Mouse (Mus musculus) frontal cortex, postnatal 14 days (tissue): Measurements from ENCODE around the gene Ddx60.
"Not testable (repeated sequence)": the region's sequence is repeated elsewhere in the genome, so short reads cannot be mapped to it uniquely, and the experiment has no call there.

Source experiments
- DNase-seq, 2 experiments: peaks; one replicate each; pipeline ENCODE4 v3.0.0; 2022; ENCODE audit warnings: low spot score in 2 of 2

Ddx60 gene

GRCm38 (mm10) chr8:61927777-61928494, at the start of gene Ddx60:
Gene Ddx60 (plus strand): TSS chr8:61928087.
- DNase-seq = peak; percentile 14 to 55

DNA sequence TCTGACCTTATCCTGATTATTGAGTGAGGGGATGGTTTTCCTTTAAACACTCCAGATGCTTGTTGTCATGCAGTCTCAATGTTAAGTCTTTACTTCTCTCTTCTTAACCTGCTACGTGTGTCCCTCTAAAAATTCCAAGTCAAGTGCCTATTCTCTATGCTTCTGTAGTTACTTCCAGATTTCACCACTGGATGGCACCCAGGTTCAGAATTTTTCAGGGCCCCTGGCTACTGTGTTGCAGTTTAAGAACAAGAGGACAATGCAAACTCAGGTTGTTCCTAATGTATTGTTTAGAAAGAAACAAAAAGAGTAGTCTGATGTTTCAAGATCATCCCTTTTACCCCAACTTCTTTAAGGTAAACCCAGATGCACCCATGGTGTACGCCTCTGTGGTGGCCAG, 33.8 kb upstream of the Ddx60 start:
- DNase-seq = peak in 1 of 2 experiments; percentile 54

DNA sequence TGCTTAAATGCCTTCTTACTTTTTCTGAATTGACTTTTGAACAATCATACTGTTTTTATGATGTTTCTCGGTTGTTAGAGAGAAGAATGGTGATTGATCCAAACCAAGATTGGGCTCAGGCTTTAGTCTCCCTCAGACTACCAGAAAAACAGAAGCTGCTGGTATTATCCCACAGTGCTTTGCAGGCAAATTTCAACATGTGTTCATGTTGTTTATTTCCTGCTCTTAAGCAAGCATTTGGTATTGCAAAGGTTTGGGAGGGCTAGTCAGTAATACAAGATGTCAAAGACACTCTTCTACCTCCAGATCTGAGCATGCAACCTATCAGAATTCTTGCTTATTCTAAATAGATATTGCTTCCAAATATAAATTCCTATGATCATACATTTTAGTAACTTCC, 31.1 kb upstream of the Ddx60 start:
- no peak for DNase-seq

GRCm38 (mm10) chr8:61897402-61897801, 30.5 kb upstream of the Ddx60 start:
- DNase-seq = no peak

GRCm38 (mm10) chr8:61901028-61901717, 26.7 kb upstream of the Ddx60 start:
- no peak for DNase-seq

DNA sequence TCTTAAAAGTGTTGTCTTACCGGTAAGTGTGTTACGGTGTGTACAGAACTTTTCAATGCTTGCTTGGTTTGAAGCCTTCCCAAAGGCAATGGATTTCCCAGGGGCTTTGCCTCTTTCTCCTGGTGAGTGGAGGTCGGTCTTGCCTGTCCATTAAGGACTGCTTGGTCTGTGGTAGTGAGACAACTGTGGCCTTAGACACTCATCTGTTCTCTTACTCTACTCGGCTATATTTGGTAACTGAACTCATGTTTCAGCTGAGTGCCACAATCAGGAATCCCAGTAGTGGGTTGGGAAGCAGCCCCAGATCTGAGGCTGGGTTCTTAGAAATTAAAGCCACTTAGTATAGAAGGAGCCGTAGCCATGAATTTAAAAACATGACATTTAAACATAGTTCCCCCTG, 25.4 kb upstream of the Ddx60 start, which contains the start of gene Palld:
Gene Palld, minus strand, starts transcription at position 170 of the 400 bp plus-strand sequence.
- no peak for DNase-seq

GRCm38 (mm10) chr8:61908303-61909215, 19.3 kb upstream of the Ddx60 start:
- peak in 1 of 2 experiments; percentile 7 for DNase-seq

- no peak for DNase-seq
Observed at GRCm38 (mm10) chr8:61909313-61909712, 18.6 kb upstream of the Ddx60 start.

GRCm38 (mm10) chr8:61912817-61913216, 15.1 kb upstream of the Ddx60 start:
- DNase-seq = no peak

DNA sequence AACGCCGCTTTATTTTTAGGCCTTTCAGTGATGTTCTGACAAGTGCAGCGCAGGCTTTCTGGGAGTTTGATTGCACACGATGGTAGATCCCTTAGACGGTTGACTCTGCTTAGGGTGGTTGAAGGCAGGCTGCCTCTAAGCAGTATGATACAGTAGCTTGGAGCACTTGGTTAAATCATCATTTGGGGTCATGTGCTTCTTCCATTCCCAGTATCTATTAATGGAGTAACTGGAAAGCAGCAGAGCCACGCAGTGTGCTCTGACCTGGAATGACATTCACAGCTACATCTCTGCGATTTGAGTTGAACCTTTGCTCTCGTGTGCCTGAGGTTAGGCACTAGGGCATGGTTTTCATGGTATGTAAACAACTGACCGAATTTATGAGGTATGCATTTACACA, 13.9 kb upstream of the Ddx60 start:
- no peak for DNase-seq

DNA sequence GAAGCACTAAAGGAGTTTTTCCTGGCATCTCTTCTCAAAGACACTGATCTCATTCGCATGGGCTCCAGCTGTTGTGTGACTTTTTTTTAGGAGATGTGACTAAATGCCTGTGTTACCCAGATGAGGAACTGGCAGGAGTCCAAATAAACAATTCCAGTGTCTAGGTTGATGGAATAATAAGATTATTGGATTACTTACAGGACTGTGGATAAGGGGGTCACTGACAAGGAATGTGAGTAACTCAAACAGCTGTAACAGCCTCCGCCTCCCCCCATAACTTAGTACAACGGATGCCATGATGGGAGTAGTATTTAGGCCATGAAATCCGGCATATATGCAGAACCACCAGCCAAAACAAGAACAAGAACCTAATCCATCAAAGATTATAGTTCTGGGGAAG, 10.6 kb upstream of the Ddx60 start:
- no peak for DNase-seq

DNA sequence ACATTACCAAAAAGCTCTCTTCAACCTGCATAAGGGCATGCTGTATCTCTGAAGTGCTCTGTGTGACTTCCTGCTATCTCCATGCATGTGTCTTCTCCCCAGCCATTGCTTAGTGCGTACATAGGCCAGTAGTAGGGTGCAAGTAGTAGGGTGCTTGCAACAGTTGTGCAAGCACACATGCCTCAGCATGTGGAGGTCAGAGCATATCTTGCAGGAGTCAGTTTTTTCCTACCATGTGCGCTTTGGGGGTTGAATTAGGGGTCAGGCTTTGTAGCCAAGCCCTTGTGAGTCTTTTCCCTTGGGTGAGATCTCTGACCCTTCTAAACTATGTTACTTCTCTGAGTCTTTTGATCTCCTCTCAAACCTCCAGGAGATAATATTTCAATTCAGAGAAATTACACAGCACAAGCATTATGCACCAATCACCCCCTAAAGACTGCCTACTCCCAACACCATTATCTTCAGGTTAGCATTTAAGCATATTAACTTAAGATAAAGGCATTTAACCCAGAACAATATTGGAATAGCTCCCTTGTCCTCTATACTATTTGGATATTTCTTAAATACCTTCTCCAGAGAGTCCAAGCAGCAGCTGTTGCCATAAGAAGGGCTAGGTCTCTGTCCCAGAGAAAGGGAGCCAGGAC, 8.6 kb upstream of the Ddx60 start:
- no peak for DNase-seq

DNA sequence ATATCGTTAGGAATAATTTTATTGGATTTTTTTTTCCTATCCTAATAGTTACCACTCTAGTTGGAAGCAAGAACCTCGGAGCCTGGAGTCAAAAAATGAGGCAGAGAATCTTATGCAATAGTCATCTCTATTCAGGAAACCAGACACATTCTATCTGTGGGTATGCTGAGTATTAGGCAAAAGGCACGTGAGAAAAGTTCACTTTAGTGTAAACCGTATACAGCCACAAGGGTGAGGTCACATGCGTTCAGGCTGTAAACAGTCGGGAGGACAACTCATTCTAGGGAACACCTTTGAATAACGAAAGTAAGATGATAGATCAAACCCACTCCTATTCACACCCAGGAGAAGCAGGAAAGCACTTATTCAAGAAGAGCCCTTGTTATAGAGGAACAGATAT, 7.5 kb upstream of the Ddx60 start:
- DNase-seq = no peak

- DNase-seq = no peak
Observed at GRCm38 (mm10) chr8:61921454-61922054, 6.3 kb upstream of the Ddx60 start.

DNA sequence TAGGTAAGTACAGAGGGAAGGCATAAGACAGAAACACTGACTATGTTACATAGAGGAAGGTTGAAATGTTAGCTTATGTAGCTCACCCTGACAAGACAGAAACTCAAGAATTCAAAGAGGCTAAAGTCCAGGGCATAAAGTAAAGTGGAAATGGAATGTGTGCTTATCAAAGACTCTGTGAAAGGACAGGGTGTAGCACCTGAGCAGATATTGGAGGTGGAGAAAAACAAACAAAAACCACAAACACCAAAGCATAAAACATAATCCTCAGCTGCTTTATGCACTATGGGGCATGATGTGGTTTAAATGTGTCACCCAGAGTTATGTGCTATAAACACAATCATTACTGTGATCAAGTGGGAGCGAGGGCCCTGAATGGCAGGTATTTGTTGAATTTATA, 3.4 kb upstream of the Ddx60 start:
- no peak for DNase-seq

DNA sequence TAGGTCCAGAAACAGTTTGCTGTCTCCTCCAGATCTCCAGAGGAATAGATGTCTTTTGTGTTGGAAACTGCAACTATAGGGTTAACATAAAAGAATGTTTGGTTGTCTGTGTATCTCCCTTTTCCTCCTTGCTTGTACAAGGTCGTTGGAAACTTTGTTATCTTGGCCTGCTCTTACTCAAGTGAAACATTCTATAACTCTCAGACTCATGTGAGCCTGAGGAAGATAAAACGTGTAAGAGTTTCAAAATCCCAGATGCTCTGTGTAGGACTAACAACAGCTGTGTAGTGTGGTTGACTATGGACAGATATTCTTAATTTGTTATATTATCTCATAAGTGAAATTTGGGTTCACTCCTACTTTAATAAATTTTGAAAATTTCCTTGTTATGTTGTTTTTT, 5.4 kb downstream of the Ddx60 start:
- DNase-seq = no peak

DNA sequence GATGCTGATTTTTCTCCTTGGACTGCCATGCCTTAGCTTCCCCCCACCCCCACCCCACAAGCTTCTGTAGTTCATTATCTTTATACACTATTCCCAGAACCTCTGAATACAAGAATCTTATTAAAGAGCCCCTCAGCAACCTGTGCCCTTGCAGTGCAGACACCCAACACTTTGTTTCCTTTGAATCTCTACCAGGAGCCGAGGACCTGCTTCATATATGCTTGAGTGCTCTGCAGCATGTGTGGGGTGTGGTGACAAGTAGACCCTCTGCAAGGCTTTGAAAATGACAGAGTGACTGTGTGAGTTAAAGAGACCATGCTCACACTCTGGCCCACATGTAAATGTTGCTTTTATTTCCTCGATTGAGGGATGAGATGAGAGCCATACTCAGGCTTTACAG, 9.7 kb downstream of the Ddx60 start:
- DNase-seq = no peak

DNA sequence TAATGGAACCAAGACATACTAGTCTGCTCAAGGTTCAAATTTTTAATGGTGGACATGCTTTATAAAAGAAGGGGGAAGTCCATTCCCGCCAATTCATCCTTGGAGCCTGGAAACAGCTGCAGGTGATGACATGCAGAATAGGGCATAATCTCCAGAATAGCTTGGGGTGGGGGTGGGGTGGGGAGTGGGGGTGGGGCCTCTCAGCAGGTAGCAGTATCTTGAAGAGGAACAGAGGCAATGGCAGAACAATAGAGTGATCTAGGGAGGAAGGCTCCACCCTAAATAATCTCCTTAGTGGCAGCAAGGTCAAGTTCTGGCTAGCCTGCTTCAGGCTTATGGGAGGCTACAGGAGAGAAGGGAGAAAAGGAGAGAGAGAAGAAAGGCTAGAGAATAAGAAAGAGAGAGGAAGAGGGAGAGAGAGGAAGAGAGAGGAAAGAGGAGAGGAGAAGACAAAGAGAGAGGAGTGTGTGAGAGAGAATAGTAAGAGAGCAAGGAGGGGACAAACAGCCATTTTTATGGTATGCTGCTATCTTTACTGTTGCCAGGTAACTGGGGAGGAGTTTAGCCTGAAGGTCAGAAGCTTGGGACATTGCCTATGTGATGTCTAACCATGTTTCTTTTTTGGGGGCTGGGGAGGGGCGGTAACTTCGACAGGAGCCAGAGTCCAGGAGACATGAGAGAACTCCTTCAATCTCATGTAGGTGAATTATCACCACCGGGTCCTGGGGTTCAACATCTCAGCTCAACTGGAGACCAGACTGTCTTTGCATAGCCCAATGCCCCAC, 36.9 kb downstream of the Ddx60 start:
- not testable (repeated sequence) for DNase-seq

GRCm38 (mm10) chr8:61969581-61969980, 41.7 kb downstream of the Ddx60 start:
- no peak for DNase-seq

GRCm38 (mm10) chr8:61984941-61985340, 57.1 kb downstream of the Ddx60 start:
- DNase-seq = no peak
